Mouse (Mus musculus) forebrain, embryonic 16.5 days (tissue): Measurements from ENCODE around the gene Vcl. TPM values are rescaled to one million over a fixed set of nuclear protein-coding genes. Genes with fewer than 3 reads are reported as not detected.

Experiments
- ATAC-seq: fragments of 200-750 bp; cut with Nextera tagmentation; 2 replicates; pipeline ENCODE4 v1.8.0; 2017; ENCODE audit warnings: mild to moderate bottlenecking, moderate library complexity
- H3K27ac ChIP-seq: fragments of 300-500 bp; sonication (generic); 2 replicates; pipeline ENCODE4 v1.5.1; 2014; ENCODE audit warnings: low read length, control low read depth
- H3K27me3 ChIP-seq: fragments of 300-500 bp; sonication (generic); replicated peaks from 2 replicates; pipeline ENCODE4 v1.6.1; 2014; ENCODE audit warnings: low read length; ENCODE audit not compliant: control insufficient read depth, insufficient read depth
- H3K36me3 ChIP-seq: fragments of 300-500 bp; sonication (generic); 2 replicates; pipeline ENCODE4 v1.6.1; 2014; ENCODE audit not compliant: control insufficient read depth, insufficient read depth
- H3K4me1 ChIP-seq: fragments of 300-500 bp; sonication (generic); replicated peaks from 2 replicates; pipeline ENCODE4 v1.6.1; 2014; ENCODE audit warnings: low read length; ENCODE audit not compliant: control insufficient read depth, insufficient read depth
- H3K4me2 ChIP-seq: fragments of 300-500 bp; sonication (generic); 2 replicates; pipeline ENCODE4 v1.6.1; 2014; ENCODE audit warnings: mild to moderate bottlenecking, low read length, control low read depth
- H3K4me3 ChIP-seq: fragments of 300-500 bp; sonication (generic); replicated peaks from 2 replicates; pipeline ENCODE4 v1.5.1; 2014; ENCODE audit warnings: mild to moderate bottlenecking, low read length, control low read depth
- H3K9ac ChIP-seq: fragments of 300-500 bp; sonication (generic); replicated peaks from 2 replicates; pipeline ENCODE4 v1.6.1; 2014; ENCODE audit warnings: low read depth, low read length, control low read depth
- H3K9me3 ChIP-seq: fragments of 300-500 bp; sonication (generic); 2 replicates; pipeline ENCODE4 v1.6.1; 2016; ENCODE audit warnings: low read length; ENCODE audit not compliant: control insufficient read depth
- WGBS: fragments of 180-500 bp; shearing (Covaris S2); extraction: QIAGEN DNeasy Blood & Tissue Kit; methylation state at CpG from one replicate; pipeline ENCODE4 v1.1.7; 2014; 5-methylcytosine and 5-hydroxymethylcytosine counted together
- polyA plus RNA-seq: library from polyadenylated mRNA; unstranded; fragments of >200 nt; fragmentation: Nextera tagmentation; extraction: Ambion mirVana; gene quantifications from 2 replicates; pipeline ENCODE4 v1.2.1, GENCODE M21; 2015

The Vcl gene
- polyA plus RNA-seq, 1 experiment from 2014 or later, result 11.4 TPM

- no peak for ATAC-seq
- H3K36me3 ChIP-seq, result no peaks in the 10 kb centered on the region
- H3K4me1 ChIP-seq, result no peaks in the 10 kb centered on the region
- H3K9me3 ChIP-seq, result no peaks in the 10 kb centered on the region
- H3K4me3 ChIP-seq, result no peak overlapping the region
- no peak overlapping the region for H3K9ac ChIP-seq
- no peak overlapping the region for H3K4me2 ChIP-seq
- no peaks in the 10 kb centered on the region for H3K27me3 ChIP-seq
- 90% methylated on average over 5 of the region's 5 CpGs for WGBS
- H3K27ac ChIP-seq, result no peak overlapping the region
Observed at GRCm38 (mm10) chr14:21069594-21069993, 140.4 kb downstream of the Vcl start.

- Histone ChIP-seq H3K27me3 (no peaks in the 10 kb centered on the region), H3K9me3 (no peaks in the 10 kb centered on the region), H3K9ac (no peak overlapping the region), H3K4me3 (no peak overlapping the region), H3K36me3 (no peaks in the 10 kb centered on the region), H3K27ac (no peak overlapping the region), H3K4me1 (peaks cover 4% of the 10 kb centered on the region), H3K4me2 (no peak overlapping the region)
- 74% methylated on average over 3 of the region's 3 CpGs for WGBS
- no peak for ATAC-seq
Observed at GRCm38 (mm10) chr14:21073981-21074380, 144.8 kb downstream of the Vcl start.

GRCm38 (mm10) chr14:21074398-21075320 lies 145.5 kb downstream of the Vcl start:
- H3K27ac ChIP-seq, result no peak overlapping the region
- peaks cover 4% of the 10 kb centered on the region for H3K4me1 ChIP-seq
- 63% methylated on average over 11 of the region's 11 CpGs for WGBS
- H3K9ac ChIP-seq, result no peak overlapping the region
- no peak for ATAC-seq
- no peak overlapping the region for H3K4me2 ChIP-seq
- no peak overlapping the region for H3K4me3 ChIP-seq
- H3K27me3 ChIP-seq, result no peaks in the 10 kb centered on the region
- H3K36me3 ChIP-seq, result no peaks in the 10 kb centered on the region
- H3K9me3 ChIP-seq, result no peaks in the 10 kb centered on the region

GRCm38 (mm10) chr14:21075751-21076500 lies 146.7 kb downstream of the Vcl start:
- ATAC-seq, result peak; percentile 99
- no peaks in the 10 kb centered on the region for H3K27me3 ChIP-seq
- H3K27ac ChIP-seq, result peak overlapping the region; percentile 48; the same call in 1 of the 2 replicates
- H3K9ac ChIP-seq, result peak overlapping the region; percentile 77
- H3K9me3 ChIP-seq, result no peaks in the 10 kb centered on the region
- no peaks in the 10 kb centered on the region for H3K36me3 ChIP-seq
- peak overlapping the region; percentile 77 for H3K4me2 ChIP-seq
- H3K4me3 ChIP-seq, result peak overlapping the region; percentile 75
- WGBS, result under 1% methylated on average over 59 of the region's 59 CpGs
- H3K4me1 ChIP-seq, result peaks cover 4% of the 10 kb centered on the region

- peak overlapping the region; percentile 77 for H3K9ac ChIP-seq
- H3K36me3 ChIP-seq, result no peaks in the 10 kb centered on the region
- no peaks in the 10 kb centered on the region for H3K27me3 ChIP-seq
- H3K4me2 ChIP-seq, result peak overlapping the region; percentile 77
- ATAC-seq, result peak; percentile 24; the same call in 1 of the 2 replicates
- H3K4me3 ChIP-seq, result peak overlapping the region; percentile 75
- H3K9me3 ChIP-seq, result no peaks in the 10 kb centered on the region
- WGBS, result 38% methylated on average over 7 of the region's 7 CpGs
- no peak overlapping the region for H3K27ac ChIP-seq
- peaks cover 4% of the 10 kb centered on the region for H3K4me1 ChIP-seq
Observed at GRCm38 (mm10) chr14:21076501-21077194, 147.4 kb downstream of the Vcl start.

- Histone ChIP-seq H3K27ac (no peak overlapping the region), H3K4me1 (peaks cover 4% of the 10 kb centered on the region), H3K9ac (no peak overlapping the region), H3K36me3 (no peaks in the 10 kb centered on the region), H3K9me3 (no peaks in the 10 kb centered on the region), H3K27me3 (no peaks in the 10 kb centered on the region), H3K4me3 (no peak overlapping the region), H3K4me2 (no peak overlapping the region)
- ATAC-seq, result no peak
- WGBS, result 93% methylated on average over 4 of the region's 4 CpGs
Observed at GRCm38 (mm10) chr14:21077939-21078338, 148.7 kb downstream of the Vcl start.

GRCm38 (mm10) chr14:21078511-21078910 lies 149.3 kb downstream of the Vcl start:
- H3K9me3 ChIP-seq, result no peaks in the 10 kb centered on the region
- H3K4me2 ChIP-seq, result no peak overlapping the region
- ATAC-seq, result no peak
- H3K27ac ChIP-seq, result no peak overlapping the region
- H3K4me1 ChIP-seq, result peaks cover 4% of the 10 kb centered on the region
- no peak overlapping the region for H3K4me3 ChIP-seq
- no peaks in the 10 kb centered on the region for H3K36me3 ChIP-seq
- no peaks in the 10 kb centered on the region for H3K27me3 ChIP-seq
- H3K9ac ChIP-seq, result no peak overlapping the region

- Histone ChIP-seq H3K4me1 (no peaks in the 10 kb centered on the region), H3K9ac (no peak overlapping the region), H3K4me2 (no peak overlapping the region), H3K9me3 (no peaks in the 10 kb centered on the region), H3K27me3 (no peaks in the 10 kb centered on the region), H3K36me3 (no peaks in the 10 kb centered on the region), H3K4me3 (no peak overlapping the region), H3K27ac (no peak overlapping the region)
- 55% methylated on average over 1 of the region's 1 CpGs for WGBS
- ATAC-seq, result no peak
Observed at GRCm38 (mm10) chr14:21082823-21083222, 153.6 kb downstream of the Vcl start.
